Mouse (Mus musculus): Measurements from ENCODE around the gene Il17f.
"Not testable (repeated sequence)": the region's sequence is repeated elsewhere in the genome, so short reads cannot be mapped to it uniquely, and the experiment has no call there.

The Il17f gene

DNA sequence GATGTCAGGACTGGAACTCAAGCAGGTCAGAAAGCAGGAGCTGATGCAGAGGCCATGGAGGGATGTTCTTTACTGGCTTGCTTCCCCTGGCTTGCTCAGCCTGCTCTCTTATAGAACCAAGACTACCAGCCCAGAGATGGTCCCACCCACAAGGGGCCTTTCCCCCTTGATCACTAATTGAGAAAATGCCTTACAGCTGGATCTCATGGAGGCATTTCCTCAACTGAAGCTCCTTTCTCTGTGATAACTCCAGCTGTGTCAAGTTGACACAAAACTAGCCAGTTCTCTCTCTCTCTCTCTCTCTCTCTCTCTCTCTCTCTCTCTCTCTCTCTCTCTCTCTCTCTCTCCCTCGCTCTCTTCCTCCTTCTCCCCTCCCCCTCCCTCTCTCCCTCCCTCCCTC, at the start of gene Il17f:
TSS of gene Il17f (minus strand) at position 101 of the 400 bp plus-strand sequence.
- DNase-seq (ENCODE audit: low read depth), result not testable (repeated sequence)

DNA sequence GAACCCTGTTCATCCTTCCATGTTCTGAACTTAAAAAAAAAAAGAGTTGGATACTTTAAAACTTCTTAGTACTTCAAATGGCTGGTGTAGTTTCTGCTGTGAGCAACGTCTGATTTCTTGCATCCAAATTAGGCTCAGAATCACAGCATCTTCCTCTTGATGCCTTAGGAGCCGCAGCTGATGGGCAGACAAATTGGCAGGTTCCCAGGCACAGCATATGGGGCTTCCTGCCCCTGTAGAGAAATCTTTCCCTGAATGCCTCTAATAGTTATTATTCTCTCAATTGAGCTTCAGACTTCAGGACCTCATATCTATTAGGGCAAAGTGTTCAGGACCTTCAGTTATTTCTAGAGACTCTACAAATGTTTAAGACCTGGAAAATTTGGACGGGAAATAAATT, 49.5 kb upstream of the Il17f start:
- no peak for DNase-seq (ENCODE audit: low read depth)

DNA sequence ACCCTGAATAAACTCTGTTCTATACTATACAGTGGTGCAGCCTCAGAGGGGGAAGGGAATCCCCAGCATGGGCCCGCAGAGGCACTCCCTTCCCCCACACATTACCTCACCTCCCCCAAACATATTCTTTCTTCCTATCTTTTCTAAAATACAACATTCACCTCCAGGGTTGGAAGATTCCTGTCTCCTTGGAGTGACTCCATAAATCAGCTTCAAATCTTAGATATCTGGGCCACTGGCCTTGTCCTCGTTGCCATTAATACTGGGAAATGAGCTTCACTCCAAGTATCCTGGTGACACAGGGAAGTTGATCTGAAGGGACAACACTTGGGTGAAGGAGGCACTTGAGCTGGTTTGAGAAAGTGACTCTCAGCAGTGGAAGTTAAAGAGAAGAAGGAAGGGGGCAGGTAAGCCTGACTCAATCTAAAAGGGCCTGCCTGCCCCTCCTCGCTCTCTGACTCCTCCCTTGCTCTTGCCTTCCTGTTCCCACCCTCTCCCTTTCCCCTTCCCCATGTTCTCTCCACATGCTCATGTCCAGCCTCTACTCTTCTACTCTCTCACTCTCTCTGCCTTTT, 46.2 kb upstream of the Il17f start:
- DNase-seq (ENCODE audit: low read depth), result no peak

DNA sequence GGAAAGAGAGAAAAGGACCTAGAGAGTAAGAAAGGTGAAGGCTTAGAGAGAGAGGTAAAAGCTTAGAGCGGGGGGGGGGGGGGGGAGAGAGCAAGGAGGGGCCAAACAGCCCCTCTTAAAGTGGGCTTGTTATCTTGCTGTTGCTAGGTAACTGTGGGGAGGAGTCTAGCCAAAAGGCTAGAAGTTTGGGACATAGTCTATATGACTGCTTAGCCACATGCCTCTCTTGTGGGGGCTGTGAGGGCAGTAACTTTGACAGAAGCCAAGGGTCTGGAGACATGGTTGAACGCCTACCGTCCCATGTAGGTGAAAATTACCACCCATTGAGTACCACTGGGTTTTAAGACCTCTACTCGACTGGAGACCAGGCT, 42.7 kb upstream of the Il17f start:
- DNase-seq (ENCODE audit: low read depth), result no peak

DNA sequence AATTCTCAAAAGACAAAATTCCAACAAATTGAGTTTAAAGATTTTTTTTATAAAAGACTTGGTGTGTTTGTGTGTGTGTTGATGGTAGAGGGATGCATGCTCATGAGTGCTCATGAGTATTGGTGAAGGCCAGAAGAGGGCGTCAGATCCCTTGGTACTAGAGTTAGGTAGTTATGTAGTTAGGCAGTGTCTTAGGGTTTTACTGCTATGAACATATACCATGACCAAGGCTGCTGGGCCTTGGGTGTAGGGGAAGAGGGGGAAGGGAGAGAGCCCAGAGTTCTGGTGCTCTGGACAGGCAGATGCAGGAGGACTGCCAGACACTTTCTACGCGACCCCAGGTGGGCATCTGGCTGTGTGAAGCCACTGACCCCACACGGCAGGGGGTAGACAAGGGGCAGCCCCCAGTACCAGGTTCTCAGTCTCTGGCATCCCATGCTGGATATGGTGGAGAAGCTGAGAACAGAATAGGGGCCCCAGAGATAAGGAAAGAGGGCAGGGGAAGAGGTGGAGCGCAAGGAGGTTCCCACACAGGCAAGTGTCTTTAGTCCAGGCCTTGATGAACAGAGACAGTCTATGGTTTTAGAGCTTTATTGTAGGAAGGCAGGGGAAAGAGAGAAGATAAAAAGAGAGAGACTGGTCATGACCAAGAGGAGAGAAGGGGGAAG, 42.2 kb upstream of the Il17f start:
- DNase-seq (ENCODE audit: low read depth), result no peak

DNA sequence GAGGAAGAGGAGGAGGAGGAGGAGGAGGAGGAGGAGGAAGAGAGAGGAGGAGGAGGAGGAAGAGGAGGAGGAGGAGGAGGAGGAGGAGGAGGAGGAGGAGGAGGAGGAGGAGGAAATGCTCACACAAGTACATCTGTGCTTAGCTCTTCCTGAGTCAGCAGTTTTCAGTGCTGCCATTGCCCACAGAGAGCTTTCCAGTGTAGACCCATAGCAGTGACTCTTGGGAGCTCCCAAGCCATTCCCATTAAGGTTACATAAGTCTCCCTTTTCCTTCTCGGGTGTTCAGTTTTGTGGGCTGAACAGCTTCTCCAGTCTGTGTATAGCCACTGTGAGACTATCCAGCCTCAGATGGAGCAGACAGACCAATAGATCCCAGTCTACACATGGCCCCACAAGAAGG, 40.1 kb upstream of the Il17f start:
- no peak for DNase-seq (ENCODE audit: low read depth)

DNA sequence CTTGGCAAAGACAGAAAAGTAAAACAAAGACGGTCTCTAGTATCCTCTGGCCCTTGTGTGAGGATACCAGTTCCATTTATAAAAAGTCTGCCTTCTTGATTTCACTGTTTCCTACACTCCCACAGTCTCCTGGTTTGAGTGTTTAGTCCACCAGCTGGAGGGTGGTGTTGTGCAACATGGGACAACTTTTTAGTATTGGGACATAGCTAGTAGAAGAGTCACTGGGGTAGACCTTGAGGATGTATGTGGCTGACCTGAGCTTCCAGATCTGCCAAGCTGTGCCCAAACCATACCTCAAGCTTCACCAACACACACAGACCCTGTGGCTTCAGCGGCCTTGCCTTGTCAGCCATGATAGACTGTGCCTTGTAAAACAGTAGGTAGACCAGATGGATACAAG, 37.6 kb upstream of the Il17f start:
- no peak for DNase-seq (ENCODE audit: low read depth)

DNA sequence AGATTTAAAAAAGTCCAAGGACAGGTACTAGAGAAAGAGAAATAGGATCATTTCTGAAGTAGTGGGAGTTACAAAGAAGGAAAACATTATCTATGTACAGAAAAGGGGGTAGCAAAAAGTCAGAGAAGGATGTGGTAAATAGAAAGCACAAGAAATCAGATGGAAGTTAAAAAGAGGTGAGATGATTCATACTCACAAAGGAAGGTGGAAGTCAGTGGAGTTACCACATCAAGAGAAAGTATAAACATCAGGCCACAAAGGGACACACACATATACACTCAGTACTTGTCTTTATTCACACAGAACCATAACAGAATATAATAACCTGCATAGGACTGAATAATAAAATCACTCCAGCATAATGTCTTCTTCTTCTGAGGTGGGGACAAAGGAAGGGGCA, 34.6 kb upstream of the Il17f start:
- no peak for DNase-seq (ENCODE audit: low read depth)

DNA sequence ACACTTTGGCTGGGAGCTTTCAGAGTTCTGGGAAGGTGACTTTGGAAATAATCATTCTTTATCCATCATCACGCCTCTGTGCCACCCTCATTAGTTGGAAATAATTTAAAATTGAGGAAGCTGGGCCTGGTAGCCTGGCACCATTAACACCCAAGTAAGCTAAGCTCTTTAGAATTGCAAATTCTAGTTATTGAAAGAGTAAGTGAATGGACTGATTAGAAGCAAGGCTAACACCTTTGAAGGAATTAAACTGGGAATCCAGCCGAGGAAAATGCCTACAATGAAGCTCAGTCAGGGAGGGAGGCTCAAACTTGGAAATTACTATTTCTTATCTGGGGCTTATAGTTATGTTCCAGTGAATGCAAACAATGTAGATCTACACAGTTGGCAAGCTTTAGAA, 33.5 kb upstream of the Il17f start:
- DNase-seq (ENCODE audit: low read depth), result no peak

DNA sequence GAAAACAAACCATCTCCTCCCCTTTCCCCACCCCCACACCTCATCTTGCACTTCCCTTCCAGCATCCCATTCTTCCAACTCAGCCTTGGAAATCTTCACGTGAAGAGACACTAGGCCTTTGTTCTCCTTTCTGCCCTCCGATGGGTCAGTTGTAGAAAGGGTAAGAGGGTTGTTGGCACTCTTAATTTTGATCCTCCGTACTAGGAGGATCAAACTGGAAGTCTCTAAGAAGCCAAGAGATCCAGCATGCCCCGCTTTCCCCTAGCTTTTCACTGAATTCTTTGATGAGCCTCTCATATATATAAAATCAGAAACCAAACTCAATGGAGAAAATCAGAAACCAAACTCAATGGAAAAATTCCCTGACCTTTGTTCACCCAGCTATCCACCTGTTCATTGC, 33.1 kb upstream of the Il17f start:
- no peak for DNase-seq (ENCODE audit: low read depth)

DNA sequence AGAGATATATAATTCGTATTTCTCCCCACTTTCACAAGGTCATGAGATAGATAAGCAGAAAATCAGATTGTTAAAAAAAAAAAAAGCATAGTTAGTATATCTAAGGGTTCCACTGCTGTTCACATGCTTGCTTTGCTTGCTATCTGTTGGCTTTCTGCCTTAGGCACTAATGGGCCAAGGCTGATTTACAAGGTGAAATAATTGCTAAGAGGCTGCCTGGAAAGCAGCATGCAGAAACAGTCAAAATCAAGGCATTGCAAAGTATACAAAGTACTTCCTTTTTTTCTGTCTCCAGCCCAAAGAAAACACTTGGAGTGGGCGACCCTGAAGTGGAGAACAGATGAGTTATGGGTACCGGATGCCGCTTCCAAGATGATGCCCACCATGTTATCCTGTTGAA, 30.5 kb upstream of the Il17f start:
- no peak for DNase-seq (ENCODE audit: low read depth)

DNA sequence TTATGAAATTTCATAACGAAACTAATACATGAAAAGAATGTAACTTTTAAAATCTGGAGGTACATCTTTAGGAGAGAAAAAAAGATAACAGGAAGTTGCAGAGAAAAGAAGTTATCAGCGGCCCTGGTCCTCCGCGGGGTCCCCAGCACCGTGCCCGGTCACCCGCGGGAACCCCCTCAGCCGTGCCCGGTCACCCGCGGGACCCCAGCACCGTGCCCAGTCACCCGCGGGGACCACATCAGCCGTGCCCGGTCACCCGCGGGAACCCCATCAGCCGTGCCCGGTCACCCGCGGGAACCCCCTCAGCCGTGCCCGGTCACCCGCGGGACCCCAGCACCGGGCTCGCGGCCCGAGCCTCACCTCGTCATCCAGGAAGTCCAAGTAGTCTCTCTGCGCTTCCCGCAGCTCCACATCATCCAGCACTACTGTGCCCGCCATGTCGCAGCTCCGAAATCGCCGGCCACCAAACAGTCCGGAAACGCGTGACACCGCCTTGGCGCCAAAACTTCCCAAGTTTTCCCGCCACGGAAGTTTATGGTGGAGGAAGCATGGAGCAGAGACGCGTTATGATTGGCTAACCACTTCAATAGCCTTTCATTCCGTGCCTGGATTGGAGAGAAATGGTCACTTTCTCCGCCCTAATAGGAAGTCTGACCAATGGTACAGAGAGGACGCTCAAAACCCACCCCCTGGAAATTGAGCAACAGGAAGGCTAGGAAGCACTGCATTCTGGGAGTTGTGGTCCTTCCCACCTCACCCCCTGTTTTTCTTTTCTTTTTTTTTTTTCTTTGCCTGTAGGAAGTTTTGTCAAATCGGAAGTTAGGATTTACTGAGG, 29.6 kb upstream of the Il17f start, which contains the start of gene Mcm3:
TSS of gene Mcm3 (minus strand) at position 542 of the 835 bp plus-strand sequence.
- peak; percentile 97 for DNase-seq (ENCODE audit: low read depth)

DNA sequence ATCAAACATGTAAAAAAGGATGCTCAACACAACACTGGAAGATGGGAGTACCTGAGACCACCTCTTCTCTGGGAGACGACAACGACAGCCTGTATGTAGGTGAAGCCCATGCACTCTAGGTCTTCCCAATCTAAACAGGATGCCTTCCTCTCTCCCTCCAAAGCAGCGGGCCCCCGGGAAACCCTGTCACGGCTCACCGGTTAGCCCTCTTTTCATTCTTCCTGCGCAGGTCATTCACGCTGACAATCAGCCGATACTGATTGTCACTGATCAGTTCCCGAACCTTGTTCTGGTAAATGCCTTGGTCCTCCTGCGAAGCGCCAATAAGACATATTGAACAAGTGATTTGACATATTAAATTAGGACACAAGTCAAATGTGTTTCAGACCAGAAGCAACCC, 27.2 kb upstream of the Il17f start:
- no peak for DNase-seq (ENCODE audit: low read depth)

DNA sequence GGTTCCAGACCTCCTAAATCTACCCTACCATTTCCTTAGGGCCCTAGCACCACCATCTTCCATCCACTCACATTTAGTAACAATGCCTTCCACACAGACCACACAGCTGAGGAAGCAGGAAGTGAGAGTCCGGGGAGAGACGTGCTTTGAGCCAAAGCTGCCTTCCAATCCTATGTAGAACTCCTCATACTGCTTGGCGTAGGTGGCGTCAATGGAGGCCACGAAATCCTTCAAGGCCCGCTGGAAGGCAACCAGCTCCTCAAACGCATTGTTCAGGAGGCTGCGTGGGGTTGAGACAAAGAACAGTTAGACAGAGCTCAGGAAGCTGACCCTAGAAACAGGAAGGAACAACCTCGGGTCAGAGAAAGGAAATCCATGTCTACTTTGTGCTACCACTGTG, 26.8 kb upstream of the Il17f start:
- no peak for DNase-seq (ENCODE audit: low read depth)

DNA sequence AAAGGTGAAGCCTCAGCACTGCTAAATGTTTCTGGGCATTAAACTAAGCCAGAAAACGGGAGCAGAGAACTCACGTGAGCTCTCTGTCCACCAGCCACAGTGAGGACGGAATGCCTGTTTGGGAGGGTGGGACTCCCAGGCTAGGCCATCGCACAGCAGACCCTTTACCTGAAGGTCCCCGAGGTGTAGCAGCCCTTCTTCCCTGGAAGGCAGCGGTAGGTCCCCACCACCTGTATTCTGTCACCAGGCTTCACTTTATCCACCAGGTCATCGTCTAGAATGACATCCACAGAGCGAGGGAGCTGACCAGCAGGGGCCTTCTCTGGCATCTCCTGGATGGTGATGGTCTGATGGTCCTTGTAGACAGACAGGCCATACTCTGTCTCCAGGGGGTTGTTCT, 24.1 kb upstream of the Il17f start:
- no peak for DNase-seq (ENCODE audit: low read depth)

DNA sequence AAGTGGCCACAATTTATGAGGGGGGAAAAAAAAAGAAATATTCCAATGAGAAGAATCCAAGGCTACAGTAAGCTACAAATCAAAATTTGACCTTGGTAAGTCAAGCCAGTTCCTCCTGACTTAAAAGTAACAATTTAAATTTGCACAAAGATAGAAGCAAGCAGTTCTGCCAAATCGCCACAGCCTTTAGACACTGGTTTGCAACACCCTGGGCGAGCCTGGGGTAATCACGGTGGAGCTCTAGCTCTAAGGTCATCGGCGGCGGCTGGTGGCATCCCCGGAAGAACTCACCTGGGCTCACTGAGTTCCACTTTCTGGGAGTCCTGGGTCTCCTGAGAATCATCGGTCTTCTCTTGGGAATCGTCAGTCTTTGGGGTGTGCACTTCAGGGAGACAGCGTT, 14.1 kb upstream of the Il17f start:
- DNase-seq (ENCODE audit: low read depth), result no peak

DNA sequence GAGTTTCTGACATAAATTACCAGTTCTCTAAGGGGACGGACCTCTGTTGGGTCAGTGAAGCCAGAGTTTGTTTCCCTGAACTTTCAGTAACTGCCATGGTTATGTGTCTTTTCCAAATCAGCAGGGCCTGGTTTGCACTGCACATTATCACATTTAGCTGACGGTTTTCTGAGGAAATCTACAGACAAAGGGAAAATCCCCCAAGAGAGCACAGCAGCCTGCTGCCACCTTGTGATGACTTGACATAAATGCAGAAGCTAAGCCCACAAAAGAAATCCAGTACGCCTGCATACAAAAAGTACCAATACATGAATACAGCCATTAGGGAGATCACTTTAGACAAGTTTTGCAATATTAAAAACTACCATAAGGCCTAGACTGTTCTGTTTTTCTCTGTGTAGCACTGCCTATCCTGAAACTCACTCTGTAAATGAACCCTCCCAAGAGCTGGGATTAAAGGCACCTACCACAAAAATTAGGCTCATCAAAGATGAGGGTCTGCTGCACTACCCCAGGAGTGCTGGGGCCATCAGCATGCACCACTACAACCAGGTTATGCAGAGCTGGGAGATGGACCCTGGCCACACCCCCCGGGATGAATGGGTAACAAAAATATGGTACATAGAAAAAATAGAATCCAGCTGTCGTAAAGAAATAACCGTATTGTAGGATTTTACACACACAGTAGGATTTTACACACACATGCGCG, 11.4 kb upstream of the Il17f start:
- DNase-seq (ENCODE audit: low read depth), result peak; percentile 68

DNA sequence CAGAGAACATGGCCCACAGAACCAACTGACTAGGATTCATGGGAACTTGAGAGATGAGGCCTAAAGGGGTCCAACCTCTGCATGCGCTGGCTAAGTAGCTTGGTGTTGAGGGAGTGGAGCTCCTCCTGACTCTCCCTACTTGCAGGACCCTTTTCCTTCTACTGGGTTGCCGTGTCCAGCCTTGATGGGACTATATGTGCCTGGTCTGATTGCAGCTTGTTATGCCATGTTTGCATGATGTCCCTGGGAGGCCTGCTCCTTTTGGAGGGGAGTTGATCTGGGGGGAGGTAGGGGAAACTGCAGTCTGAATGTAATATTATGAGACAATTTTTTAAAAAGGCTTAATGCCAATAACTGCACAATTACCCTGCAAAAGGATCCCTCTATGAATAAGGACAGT, 10.9 kb upstream of the Il17f start:
- DNase-seq (ENCODE audit: low read depth), result no peak

DNA sequence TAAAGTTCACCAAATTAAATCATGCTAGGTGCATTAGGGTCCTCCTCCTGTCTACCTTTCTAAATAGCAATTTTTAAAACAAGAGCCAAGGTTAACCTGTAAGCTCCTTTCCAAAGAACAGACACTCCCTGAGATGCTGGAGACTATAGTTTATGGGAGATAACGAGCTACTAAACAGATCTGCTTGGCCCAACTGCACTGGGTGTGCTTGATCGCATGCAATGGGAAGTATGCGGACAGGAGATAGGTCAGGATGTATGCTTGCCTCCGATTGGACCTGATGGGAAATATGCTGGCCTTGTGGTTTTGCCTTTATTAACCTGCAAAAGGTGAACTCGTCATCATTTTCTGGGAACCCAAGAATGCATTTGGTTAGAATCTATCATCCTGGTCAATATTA, 4.8 kb upstream of the Il17f start:
- DNase-seq (ENCODE audit: low read depth), result no peak

DNA sequence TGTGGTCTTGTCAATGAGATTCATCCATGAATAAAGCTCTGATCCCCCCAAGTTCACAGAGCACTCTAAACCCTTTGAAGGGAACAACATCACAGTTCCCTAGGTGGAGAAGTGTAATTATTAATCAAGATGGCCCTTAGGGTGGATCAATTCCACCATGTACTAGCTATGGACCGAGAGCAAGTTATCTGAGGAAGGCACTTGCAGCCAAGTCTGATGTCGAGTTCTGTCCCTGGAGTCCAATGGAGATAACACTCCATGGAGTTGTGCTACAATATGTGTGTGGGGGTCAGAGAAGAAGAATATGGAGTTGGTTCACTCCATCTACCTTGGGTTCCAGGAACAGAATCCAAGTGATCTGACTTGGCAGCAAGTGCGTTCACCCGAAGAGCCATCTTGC, 4.3 kb upstream of the Il17f start:
- no peak for DNase-seq (ENCODE audit: low read depth)

DNA sequence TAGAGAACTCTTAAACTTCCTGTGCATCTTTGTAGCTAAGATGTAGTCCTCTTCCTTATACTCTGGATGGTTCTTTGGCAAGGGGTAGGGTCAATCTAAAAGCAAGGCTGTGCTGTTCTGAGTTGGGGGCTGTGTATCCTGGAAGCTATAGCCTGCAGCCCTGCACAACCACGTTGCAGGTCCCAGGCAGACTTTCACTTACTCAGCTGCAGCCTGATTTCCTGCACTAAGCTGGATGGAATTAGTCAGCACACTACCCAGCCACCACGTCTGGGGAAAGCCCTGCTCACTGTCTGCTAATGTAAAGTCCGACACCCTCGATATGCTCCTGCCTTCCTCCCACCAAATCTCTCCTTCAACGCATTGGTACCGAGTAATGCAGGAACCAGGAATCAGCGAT, 997 bp upstream of the Il17f start:
- no peak for DNase-seq (ENCODE audit: low read depth)

DNA sequence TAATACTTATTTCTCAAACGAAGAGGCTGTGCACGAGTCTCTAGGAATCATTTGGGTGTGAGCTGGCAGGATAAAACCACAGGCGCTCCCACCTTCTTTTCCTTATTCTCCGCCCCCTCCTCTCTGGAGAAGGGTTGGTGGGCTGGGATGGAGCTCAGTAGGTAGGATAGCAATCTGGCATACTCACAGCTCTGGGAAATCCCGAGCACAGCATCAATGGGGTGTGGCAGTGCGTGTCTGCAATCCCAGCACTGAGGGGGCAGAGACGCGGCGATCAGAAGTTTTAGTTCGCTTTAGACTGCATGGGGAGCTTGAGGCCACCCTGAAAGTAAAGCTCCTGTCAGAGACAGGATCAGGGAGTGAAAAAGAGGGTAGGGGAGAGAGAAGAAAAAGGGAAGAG, 2.0 kb downstream of the Il17f start:
- no peak for DNase-seq (ENCODE audit: low read depth)

DNA sequence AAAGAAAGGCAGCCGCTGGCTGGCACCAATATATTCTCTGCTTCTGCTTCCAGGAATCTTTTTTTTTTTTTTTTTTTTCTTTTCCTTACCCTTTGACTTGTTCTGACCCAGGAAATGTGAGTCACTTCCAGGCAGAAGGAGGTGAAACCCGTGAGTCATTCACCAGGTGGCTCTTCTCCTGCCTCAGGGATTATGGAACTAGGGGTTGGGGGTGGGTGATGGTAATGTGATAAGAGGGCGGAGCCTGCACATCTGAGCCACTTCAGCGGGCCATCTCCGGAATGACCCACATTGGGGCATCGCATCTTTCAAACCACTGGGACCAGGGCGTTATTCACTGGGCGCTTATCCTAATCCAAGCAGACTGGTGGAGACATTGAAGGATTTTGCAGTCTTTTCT, 3.4 kb downstream of the Il17f start:
- DNase-seq (ENCODE audit: low read depth), result no peak
